Mouse (Mus musculus) c-Kit-positive CD71-negative TER-119-negative erythroid progenitor cells, embryonic 14.5 days (primary cell): Measurements from ENCODE around the gene Megf11.

Source experiments
- DNase-seq: peaks from one replicate; pipeline ENCODE4 v3.0.0-alpha.2; 2013; ENCODE audit warnings: low read depth

Megf11 gene

DNA sequence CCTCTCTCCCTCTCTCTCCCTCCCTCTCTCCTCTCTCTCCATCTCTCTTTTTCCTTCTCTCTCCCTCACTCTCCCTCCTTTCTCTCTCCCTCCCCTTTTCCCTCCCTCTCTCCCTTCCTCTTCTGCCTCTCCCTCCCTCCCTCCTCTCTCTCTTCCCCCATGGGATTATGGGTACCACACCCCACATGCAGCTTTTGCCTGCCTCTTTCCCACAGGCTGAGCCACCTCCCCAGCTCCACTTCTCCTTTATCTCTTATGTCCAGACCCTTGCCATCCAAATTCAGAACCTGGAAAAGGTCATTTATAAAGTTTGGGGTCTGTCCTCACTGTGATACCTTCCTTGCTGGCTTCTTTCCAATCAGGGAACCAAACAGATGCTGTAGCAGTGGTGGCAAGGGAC lies 180.5 kb downstream of the Megf11 start:
- DNase-seq = no peak

DNA sequence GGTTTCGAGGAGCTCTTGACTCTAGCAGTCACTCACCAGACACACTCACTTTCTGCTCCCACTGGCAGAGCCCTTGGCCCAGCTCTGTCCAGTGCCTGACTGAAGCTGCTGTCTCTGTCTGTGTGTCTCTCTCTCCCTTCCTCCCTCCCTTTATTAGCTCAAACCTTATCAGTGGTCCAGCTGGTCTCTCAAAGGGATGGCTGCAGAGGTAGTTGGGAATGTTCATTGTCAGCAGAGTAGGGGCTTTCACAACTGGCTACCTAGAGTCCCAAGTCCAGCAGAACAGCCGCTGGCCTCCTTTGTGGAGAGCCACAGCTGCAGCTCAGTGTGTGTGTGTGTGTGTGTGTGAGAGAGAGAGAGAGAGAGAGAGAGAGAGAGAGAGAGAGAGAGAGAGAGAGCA lies 180.9 kb downstream of the Megf11 start:
- no peak for DNase-seq

DNA sequence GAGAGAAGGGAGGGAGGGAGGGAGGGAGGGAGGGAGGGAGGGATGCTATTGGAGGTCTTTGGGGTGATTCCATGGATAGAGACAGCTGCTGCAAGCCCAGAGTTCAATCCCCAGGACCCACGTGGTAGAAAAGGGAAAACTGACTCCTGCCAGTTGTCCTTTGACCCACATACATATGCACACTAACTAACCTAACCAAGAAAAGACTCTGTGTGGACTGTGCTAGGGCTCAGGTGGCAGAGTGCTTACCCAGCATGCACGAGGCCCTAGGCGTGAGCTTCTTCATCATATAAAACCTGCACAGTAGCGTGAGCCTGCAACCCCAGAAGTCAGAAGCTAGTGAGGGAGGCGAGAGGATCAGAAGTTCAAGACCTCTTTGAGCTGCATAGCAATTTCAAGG lies 182.1 kb downstream of the Megf11 start:
- no peak for DNase-seq

DNA sequence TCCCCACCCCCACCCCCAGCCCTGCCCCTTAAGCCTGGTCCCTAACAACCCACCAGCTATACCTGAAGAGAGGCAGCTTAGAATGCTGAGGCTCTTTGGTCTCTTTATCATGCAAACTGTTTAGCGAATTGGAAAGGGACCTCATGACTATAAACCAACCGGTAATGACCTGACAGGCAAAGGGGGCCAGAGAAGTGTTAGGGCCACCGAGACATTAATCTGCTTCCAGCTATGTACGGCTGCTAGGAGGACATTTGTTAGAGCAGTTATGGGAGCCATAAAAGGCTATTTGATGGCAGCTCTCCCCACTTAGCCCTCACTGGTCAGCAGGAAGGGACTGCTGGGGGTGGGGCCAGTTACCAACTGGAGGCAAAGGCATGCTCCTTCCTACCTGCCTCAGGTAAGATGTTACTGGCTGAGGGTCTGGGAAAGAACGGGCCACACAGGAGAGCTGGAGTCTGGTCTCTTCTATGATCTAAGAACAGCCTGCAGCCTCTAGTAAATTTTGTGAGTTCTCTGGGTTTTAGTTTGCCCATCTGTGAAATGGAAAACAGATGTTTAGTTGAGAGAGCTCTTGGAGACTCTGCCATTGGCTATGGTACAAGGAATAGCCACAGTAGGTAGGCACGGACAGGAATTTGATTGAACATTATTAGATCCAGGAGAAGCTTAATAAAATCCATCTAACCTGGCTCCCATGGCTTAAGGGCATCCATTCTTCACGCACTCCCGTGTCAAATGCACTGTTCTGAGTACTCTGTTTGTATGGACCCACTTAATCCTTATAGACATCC lies 183.2 kb downstream of the Megf11 start:
- no peak for DNase-seq

DNA sequence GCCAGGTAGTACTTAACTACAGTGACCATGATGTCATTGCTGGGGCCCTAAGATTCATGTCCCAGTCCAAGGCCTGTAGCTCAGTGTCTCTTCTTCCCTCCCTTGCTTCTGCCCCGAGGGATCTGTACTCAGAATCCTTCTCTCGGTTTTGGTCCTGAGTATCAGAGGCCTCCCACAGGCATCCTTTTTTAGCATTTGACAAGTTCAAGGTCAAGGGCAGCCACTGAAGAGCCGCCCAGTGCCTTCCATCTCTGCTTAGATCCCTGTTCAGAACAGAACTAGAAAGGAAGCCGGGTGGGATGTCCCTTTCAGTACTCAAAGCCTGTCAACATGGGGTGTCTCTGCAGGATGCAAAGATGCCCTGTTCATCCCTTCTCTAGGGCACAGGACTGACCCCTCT lies 185.0 kb downstream of the Megf11 start:
- no peak for DNase-seq

DNA sequence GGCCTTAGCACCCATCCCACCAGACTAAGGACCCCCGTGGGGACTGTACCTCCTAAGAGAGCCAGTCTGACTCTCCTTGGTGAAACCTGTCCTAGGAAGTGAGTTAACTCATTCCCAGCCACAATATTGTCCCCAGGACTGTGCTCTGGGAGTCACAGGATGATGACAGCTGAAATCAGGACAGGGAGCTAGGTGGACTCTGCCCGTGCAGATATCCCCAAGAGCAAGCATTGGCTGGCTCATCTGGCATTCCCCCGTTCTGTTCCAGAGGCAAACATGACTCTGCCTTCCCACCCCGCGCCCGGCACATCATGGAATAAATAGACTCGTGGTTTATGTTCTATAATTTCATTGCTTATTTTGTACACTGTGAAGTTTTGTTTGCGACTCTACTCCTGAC lies 185.7 kb downstream of the Megf11 start:
- DNase-seq = no peak

DNA sequence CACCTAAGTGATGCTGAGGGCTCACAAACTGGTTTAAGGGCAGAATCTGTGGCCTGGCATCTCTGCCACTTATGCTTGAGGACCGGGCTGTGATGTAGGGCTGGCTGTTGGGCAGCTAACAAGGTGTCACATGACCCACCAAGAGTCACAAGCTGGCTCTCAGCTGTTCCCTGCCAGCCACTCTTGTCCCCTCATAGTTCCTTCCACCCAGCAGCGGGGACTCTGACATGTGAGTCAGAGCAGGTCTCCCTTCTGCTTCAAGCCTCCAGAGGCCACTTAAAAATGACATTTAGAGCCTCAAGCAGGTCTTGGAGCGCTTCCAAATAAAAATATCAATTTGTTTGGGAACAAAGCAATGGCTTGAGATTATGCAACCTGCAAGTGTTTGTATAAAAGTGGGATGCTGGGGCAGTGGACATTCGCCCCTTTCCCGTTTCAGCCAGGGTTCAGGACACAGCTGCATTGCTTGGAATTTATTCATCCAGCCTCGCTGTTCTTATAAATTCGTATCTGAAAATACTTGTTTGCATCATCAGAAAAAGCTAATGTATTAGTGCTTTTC lies 187.3 kb downstream of the Megf11 start:
- DNase-seq = no peak

DNA sequence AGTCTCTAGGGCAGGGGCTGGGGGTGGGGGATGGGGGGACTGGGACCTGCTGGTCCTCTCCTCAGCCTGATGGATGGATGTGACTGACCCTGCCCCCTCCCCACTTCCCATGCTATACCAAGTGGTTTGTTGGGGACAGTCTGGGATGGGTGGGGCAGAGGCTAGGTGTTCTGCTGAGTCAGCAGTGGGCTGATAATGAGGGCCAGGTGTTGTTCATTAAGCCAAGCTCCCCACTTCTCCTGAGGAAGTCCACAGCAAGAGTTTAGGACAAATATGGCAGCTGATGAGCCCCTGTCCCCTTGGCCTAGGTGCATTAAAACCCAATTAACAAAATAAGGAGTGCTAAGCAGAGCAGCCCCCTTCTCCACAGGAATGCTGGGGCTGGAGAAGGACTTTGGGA lies 190.2 kb downstream of the Megf11 start:
- DNase-seq = no peak

DNA sequence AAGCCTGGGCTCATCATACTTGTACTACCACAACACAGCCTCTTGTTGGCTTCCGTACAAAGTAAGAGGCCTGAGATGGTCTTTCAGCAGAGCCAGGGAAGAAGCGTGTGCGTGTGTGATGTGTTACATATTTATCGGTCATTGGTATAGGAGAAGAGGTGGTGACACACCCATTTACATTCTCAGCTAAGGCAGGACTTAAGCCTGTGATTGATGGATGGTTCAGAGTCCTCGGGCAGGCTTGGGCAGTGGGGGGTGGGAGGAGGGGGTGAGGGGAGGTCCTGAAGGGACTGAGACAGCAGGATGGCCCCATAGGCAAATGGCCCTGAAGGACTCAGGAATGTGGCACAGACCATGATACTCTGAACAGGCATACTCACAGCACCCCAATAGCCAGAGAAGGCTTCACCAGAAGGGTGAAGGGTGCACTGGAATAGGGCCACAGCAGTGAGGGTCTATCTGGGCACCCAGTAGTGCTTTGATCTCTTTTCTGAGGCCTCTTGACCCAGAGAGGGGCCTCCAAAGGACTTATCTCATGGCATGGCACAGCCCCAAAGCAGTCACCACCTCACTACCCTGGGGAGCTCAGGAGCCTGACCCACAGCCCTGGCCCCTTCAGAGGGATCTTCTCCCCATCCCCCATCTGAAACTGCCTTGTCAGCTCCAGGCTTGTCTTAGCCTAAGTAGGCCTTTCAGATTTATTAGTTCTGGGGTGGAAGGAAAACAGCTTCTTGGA lies 190.9 kb downstream of the Megf11 start:
- no peak for DNase-seq

DNA sequence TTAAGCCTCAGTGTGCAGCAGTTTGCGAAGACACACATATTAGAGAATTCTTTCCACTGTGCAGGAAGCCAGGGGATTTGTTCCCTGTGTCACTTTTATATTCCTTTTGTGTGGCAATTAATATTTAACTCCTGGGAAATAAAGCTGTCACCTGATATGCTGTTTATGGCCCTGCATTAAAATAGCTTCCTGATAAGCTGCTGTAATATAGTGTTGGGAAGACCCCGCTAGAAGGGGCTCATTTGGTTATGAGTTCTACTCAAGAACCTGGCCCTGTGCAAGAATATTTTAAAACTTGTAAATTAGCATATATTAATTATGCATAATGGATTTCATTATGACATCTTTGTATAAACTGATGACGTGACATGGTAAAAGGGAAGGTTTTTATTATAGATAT lies 191.7 kb downstream of the Megf11 start:
- no peak for DNase-seq

DNA sequence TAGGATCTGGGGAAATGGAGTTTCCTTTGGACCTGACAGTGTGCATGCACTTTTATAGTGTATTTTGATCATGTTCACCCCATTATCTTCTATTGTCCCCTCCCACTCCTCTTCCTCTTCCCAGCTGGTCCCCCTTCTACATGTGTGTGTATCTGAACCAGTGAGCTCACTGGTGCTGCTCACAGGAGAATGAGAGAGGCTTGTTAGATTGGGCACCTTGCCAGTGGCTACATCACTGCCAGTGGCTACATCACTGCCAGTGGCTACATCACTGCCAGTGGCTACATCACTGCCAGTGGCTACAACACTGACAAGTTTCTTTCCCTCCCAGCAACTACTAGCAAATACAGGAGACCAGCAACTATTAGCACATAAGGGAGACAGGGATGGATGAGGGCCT lies 192.6 kb downstream of the Megf11 start:
- no peak for DNase-seq

DNA sequence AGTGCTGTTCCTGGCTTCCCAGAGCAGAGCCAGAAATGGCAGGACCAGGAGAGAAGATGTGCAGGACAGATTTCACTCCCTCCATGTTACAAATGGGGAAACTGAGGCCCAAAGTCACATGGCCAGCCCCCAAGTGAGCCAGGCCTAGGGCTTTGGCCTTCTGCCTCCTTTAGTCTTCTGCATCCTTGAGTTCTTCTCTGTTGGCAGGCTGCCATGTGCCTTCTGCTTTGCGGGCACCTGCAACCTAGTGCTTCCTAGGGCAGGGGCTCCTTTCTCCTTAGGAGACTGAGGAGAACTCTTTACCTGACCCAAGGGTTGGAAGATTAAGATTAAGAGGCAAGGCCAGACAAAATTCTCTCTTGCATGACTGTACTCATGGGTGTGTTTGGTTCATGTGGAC lies 193.9 kb downstream of the Megf11 start:
- DNase-seq = no peak

DNA sequence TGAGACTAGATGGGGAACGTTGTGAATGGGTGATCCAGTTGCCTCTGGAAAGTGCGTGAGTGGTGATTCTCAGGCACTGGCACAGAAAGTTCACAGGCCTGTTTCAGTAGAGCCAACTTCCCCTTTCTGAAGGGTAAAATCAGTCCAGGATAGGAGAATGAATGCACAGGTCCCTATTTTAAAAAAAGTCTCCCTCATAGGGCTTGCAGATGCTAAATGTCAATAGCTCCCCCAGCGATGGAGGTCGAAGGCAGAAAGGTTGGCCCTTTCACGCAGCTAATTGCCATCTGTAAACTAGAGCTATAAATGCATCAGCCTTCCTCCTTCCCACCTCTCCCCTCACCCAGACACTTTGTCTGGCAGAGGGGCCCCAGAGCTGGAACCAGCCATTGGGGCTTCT lies 200.9 kb downstream of the Megf11 start:
- no peak for DNase-seq

DNA sequence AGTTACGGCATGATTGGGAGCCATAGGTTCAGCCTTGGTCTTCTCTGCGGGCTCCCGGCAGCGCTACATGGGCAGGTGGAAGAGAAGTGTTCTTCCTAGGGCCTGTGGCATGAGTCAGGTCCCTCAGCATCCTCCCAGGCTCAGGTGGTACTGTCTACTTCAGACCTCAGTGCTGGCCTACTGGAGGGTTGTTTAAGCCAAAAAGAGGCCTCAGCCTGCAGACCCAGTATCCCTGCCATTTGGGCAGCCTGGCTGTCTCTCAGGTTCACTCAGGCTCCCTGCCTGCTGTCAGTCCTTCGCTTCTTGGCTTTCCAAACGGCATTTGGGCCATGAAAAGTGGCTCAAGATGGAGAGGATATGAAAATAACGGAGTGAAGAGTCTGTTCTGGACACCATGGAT lies 202.6 kb downstream of the Megf11 start:
- DNase-seq = no peak

DNA sequence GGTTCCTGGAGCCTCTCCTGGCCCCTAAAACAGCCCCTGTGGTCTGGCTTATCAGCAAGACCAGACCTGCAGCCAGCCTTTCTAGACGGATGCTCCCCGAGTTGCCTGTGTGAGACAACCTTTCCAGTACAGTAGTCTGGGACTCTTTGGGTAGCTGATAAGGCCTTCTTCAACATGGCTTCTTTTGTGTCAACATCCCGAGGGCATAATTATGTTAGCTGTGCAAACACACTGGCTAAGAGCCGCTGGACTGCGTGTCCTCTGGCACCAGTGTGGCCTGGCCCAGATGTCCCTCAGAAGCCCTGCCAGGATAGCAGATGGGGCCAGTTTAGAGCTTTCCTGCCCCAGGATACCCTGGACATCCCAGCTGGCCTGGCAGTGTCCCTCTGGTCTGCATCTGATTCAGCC lies 205.2 kb downstream of the Megf11 start:
- DNase-seq = peak; percentile 38

DNA sequence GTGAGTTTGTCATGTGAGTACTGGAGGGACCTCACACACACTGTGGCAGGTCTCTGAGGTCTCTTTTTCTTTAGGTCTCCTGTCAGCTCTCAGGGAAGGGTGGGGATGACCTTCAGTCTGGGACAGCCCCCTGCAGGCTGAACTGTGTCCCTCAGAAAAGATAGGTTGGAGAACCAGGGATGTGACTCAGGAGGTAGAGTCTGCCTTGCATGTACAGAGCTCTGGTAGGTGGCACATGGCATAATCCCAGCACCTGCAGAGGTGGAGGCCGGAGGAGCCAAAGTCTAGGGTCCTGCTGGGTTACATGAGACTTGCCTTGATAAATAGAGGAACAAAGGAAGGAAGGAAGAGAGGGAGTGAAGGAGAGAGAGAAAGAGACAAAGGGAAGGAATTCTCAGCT lies 206.0 kb downstream of the Megf11 start:
- DNase-seq = no peak

DNA sequence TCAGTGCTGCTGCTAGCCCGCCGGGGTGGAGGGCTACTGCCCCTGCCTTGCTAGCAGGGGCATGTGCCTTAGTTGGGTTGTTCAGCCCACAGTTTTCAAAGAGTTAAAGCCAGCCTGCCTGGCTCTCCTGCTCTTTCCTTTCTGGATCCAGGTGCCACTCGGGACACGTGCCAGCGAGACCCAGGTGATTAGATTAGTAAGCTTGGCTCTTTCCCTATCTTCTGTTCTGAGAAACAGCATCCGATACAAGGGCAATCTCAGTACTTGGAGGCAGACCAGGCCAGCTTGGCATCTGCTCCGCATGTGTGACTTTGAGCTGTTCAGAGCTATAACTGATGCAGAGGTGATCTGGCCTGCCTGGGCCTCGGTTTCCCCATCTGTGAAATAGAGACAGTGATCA lies 209.0 kb downstream of the Megf11 start:
- DNase-seq = no peak

DNA sequence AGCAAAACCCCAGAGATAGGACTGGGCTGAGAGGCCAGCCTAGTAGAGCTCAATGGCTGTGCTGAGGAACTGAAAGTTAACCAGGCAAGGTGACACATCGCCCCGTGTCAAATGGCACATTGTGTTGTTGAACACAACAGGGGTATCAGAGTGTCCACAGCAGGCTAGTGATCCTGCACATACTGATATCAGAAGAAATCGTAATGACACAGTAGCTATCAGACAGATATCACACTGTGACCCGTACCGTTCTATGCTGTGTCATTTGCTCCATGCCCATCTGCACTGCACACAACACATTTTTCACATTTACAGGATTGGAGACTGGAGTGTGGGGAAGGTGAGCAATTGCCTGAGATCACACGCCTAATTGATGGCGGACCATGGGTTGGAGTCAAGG lies 213.0 kb downstream of the Megf11 start:
- DNase-seq = no peak

DNA sequence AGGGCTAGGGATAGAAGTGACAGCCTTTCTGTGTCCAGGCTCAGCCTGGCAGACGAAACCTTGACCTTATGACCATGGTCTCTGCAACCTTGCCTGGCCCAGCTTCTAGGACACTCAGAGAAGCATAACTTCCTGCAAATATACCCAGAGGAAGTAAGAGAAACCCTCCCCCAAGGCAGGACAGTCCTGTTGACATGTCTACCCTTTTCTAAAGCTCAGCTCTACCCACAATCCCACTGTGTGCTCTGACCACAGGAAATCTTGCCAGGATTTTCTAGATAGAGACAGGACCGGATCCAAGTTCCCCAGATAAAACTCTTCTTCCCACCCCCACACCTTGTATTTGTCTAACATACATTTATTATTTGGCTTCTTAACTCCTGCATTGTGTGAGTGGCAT lies 215.3 kb downstream of the Megf11 start:
- no peak for DNase-seq

DNA sequence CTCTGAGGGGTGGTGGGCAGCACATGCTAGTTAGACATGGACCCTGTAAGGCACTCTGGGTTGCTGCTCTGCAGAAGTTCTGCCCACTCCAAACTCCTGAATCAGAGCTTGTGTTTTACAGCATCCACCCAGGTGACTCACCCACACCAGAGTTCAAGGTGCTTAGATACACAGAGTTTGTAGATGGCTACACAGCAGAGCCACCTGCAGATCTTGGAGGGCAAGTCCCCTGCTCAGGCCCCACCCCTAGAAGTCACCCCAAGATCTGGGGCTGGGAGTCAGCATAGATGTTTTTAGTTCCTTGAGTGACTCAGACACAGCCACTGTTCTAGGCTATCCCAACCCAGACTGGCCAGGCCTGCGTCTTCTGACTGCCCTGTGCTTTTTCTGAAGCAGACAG lies 217.5 kb downstream of the Megf11 start:
- no peak for DNase-seq

DNA sequence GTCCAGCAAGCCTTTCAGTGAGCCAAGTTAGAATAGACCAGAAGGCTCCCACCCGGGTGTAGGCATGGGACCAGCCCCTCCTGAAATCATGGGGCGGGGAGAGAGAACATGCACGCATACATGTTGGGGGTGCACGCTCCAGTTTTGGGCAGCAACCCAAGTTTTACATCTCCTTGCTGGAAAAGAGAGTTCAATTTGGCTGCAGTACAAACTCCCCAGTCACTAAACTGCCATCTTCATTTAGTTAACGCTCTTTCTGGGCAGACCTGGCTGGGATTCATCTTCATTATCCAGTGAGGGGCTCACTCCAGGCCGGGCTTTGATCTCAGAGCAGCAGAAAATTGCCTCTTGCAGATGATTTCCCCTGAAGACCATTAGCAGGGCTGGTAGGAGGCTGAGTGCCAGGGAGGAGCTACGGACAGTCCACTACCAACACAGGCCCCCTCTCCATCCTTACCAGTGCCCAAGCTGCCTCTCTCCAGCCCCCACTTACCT lies 218.8 kb downstream of the Megf11 start:
- no peak for DNase-seq

DNA sequence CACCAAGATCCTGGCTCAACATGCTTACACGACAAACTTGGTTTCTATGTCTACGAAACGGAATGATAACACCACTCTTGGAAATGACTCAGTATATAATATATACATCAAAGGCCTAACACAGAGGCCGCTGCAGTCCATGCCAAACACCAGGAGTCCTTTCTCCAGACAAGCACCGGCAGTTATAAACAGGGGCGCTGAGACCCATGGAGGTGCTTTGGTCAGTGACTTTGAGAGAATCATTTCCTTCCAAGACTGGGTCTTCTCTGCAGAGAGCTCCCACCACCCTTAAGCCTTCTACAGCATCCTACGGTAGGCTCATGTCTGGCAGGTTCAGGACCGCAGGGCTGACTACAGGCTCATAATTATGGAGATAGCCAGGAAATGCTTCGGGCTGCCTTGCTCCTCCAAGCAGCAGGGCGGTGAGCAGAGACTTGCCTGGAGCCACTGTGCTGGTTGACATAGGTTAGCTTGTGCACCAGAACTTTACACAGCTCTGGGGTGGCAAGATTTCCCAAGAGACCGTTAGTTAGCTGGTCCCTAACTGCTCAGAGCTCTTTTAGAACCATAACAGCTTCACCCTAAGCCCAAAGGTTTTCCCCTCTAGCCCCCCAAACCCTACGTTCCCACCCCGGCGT lies 219.8 kb downstream of the Megf11 start:
- no peak for DNase-seq
